Mouse (Mus musculus): ENCODE measurements around the gene Rex1bd. TPM values are rescaled to one million over a fixed set of nuclear protein-coding genes. Genes with fewer than 3 reads are reported as not detected.

Gene Rex1bd
- polyA plus RNA-seq, 1 experiment from 2014 or later: 134 TPM

- no peaks in the 10 kb centered on the region for H3K9me3 ChIP-seq
- peak overlapping the region; percentile 78 for H3K9ac ChIP-seq (replicated peaks)
- H3K4me2 ChIP-seq (replicated peaks): peak overlapping the region; percentile 77
- H3K27me3 ChIP-seq: no peaks in the 10 kb centered on the region
- peak overlapping the region; percentile 94 for H3K27ac ChIP-seq (replicated peaks)
- 11% methylated on average over 4 of the region's 4 CpGs for WGBS
- H3K4me3 ChIP-seq: peak overlapping the region; percentile 72
- ATAC-seq (ENCODE audit: low FRiP score, low read depth): no peak
- H3K36me3 ChIP-seq: peaks cover 20% of the 10 kb centered on the region
- peaks cover 32% of the 10 kb centered on the region for H3K4me1 ChIP-seq
Observed at GRCm38 (mm10) chr8:70540013-70540506, 33.5 kb upstream of the Rex1bd start.

- H3K9me3 ChIP-seq: no peaks in the 10 kb centered on the region
- WGBS: under 1% methylated on average over 56 of the region's 58 CpGs
- H3K9ac ChIP-seq (replicated peaks): peak within 1 kb of the TSS; percentile 78
- H3K4me2 ChIP-seq (replicated peaks): peak within 1 kb of the TSS; percentile 77
- H3K4me1 ChIP-seq: peaks cover 32% of the 10 kb centered on the region
- ATAC-seq (ENCODE audit: low FRiP score, low read depth): peak; percentile 84
- no peaks in the 10 kb centered on the region for H3K27me3 ChIP-seq
- H3K36me3 ChIP-seq: peaks cover 29% of the 10 kb centered on the region
- peak within 1 kb of the TSS; percentile 94 for H3K27ac ChIP-seq (replicated peaks)
- H3K4me3 ChIP-seq: peak within 1 kb of the TSS; percentile 72
Observed at GRCm38 (mm10) chr8:70539077-70539813, 32.7 kb upstream of the Rex1bd start, which contains the start of gene Ell. Gene Ell (plus strand): TSS chr8:70539457.

- under 1% methylated on average over 32 of the region's 32 CpGs for WGBS
- H3K4me1 ChIP-seq: peaks cover 32% of the 10 kb centered on the region
Observed at GRCm38 (mm10) chr8:70538633-70539076, 32.1 kb upstream of the Rex1bd start.

GRCm38 (mm10) chr8:70538024-70538579 lies 31.6 kb upstream of the Rex1bd start:
- peak overlapping the region; percentile 72 for H3K4me3 ChIP-seq
- H3K27ac ChIP-seq (replicated peaks): peak overlapping the region; percentile 63
- H3K9ac ChIP-seq (replicated peaks): peak overlapping the region; percentile 20; the same call in 1 of the 2 replicates
- H3K27me3 ChIP-seq: no peaks in the 10 kb centered on the region
- H3K4me1 ChIP-seq: peaks cover 32% of the 10 kb centered on the region
- H3K4me2 ChIP-seq (replicated peaks): peak overlapping the region; percentile 77
- H3K36me3 ChIP-seq: peaks cover 40% of the 10 kb centered on the region
- peak; percentile 25 for ATAC-seq (ENCODE audit: low FRiP score, low read depth)
- H3K9me3 ChIP-seq: no peaks in the 10 kb centered on the region
- WGBS: 16% methylated on average over 24 of the region's 24 CpGs

More at GRCm38 (mm10) chr8:70538633-70539076, 32.1 kb upstream of the Rex1bd start:
- Histone ChIP-seq H3K4me2 (replicated peaks) (peak overlapping the region; percentile 77), H3K27me3 (no peaks in the 10 kb centered on the region), H3K36me3 (peaks cover 35% of the 10 kb centered on the region), H3K9me3 (no peaks in the 10 kb centered on the region), H3K27ac (replicated peaks) (peak overlapping the region; percentile 94), H3K4me3 (peak overlapping the region; percentile 72), H3K9ac (replicated peaks) (peak overlapping the region; percentile 20; the same call in 1 of the 2 replicates)
- ATAC-seq (ENCODE audit: low FRiP score, low read depth): peak; percentile 74

GRCm38 (mm10) chr8:70535701-70536100 lies 29.1 kb upstream of the Rex1bd start:
- Histone ChIP-seq H3K27me3 (no peaks in the 10 kb centered on the region), H3K4me3 (no peak overlapping the region), H3K4me2 (replicated peaks) (no peak overlapping the region), H3K9ac (replicated peaks) (no peak overlapping the region), H3K27ac (replicated peaks) (no peak overlapping the region), H3K4me1 (peaks cover 16% of the 10 kb centered on the region), H3K9me3 (no peaks in the 10 kb centered on the region), H3K36me3 (peaks cover 64% of the 10 kb centered on the region)
- WGBS: 87% methylated on average over 2 of the region's 2 CpGs
- no peak for ATAC-seq (ENCODE audit: low FRiP score, low read depth)

- Histone ChIP-seq H3K9ac (replicated peaks) (no peak overlapping the region), H3K4me3 (no peak overlapping the region), H3K36me3 (peaks cover 67% of the 10 kb centered on the region), H3K27me3 (no peaks in the 10 kb centered on the region), H3K27ac (replicated peaks) (no peak overlapping the region), H3K4me1 (peaks cover 11% of the 10 kb centered on the region), H3K4me2 (replicated peaks) (no peak overlapping the region), H3K9me3 (no peaks in the 10 kb centered on the region)
- WGBS: 99% methylated on average over 3 of the region's 3 CpGs
- ATAC-seq (ENCODE audit: low FRiP score, low read depth): no peak
Observed at GRCm38 (mm10) chr8:70535221-70535620, 28.7 kb upstream of the Rex1bd start.

- 95% methylated on average over 12 of the region's 12 CpGs for WGBS
- Histone ChIP-seq H3K9me3 (no peaks in the 10 kb centered on the region), H3K27me3 (no peaks in the 10 kb centered on the region), H3K4me2 (replicated peaks) (no peak overlapping the region), H3K27ac (replicated peaks) (no peak overlapping the region), H3K4me3 (no peak overlapping the region), H3K9ac (replicated peaks) (no peak overlapping the region), H3K4me1 (peaks cover 11% of the 10 kb centered on the region), H3K36me3 (peaks cover 76% of the 10 kb centered on the region)
- ATAC-seq (ENCODE audit: low FRiP score, low read depth): no peak
Observed at GRCm38 (mm10) chr8:70534281-70534680, 27.7 kb upstream of the Rex1bd start.

- peaks cover 59% of the 10 kb centered on the region for H3K36me3 ChIP-seq
- no peak overlapping the region for H3K4me2 ChIP-seq (replicated peaks)
- no peak overlapping the region for H3K9ac ChIP-seq (replicated peaks)
- no peak overlapping the region for H3K4me3 ChIP-seq
- no peak overlapping the region for H3K27ac ChIP-seq (replicated peaks)
- H3K9me3 ChIP-seq: no peaks in the 10 kb centered on the region
- H3K4me1 ChIP-seq: peaks cover 23% of the 10 kb centered on the region
- WGBS: 88% methylated on average over 2 of the region's 2 CpGs
- H3K27me3 ChIP-seq: no peaks in the 10 kb centered on the region
- ATAC-seq (ENCODE audit: low FRiP score, low read depth): no peak
Observed at GRCm38 (mm10) chr8:70530314-70530713, 23.8 kb upstream of the Rex1bd start.

GRCm38 (mm10) chr8:70529741-70530161 lies 23.2 kb upstream of the Rex1bd start:
- no peaks in the 10 kb centered on the region for H3K9me3 ChIP-seq
- peaks cover 23% of the 10 kb centered on the region for H3K4me1 ChIP-seq
- 90% methylated on average over 3 of the region's 3 CpGs for WGBS
- no peak overlapping the region for H3K9ac ChIP-seq (replicated peaks)
- no peak for ATAC-seq (ENCODE audit: low FRiP score, low read depth)
- H3K27me3 ChIP-seq: no peaks in the 10 kb centered on the region
- no peak overlapping the region for H3K4me2 ChIP-seq (replicated peaks)
- no peak overlapping the region for H3K27ac ChIP-seq (replicated peaks)
- H3K4me3 ChIP-seq: no peak overlapping the region
- H3K36me3 ChIP-seq: peaks cover 53% of the 10 kb centered on the region

- H3K9ac ChIP-seq (replicated peaks): no peak overlapping the region
- no peaks in the 10 kb centered on the region for H3K27me3 ChIP-seq
- H3K36me3 ChIP-seq: peaks cover 49% of the 10 kb centered on the region
- H3K4me2 ChIP-seq (replicated peaks): no peak overlapping the region
- H3K4me1 ChIP-seq: peaks cover 23% of the 10 kb centered on the region
- H3K4me3 ChIP-seq: no peak overlapping the region
- no peak for ATAC-seq (ENCODE audit: low FRiP score, low read depth)
- no peak overlapping the region for H3K27ac ChIP-seq (replicated peaks)
- H3K9me3 ChIP-seq: no peaks in the 10 kb centered on the region
- WGBS: 88% methylated on average over 5 of the region's 5 CpGs
Observed at GRCm38 (mm10) chr8:70529299-70529698, 22.7 kb upstream of the Rex1bd start.

GRCm38 (mm10) chr8:70528182-70528797 lies 21.7 kb upstream of the Rex1bd start:
- H3K4me1 ChIP-seq: peaks cover 26% of the 10 kb centered on the region
- H3K27me3 ChIP-seq: no peaks in the 10 kb centered on the region
- peaks cover 39% of the 10 kb centered on the region for H3K36me3 ChIP-seq
- peak overlapping the region; percentile 93 for H3K9ac ChIP-seq (replicated peaks)
- 38% methylated on average over 13 of the region's 13 CpGs for WGBS
- H3K4me3 ChIP-seq: peak overlapping the region; percentile 84
- peak overlapping the region; percentile 65 for H3K4me2 ChIP-seq (replicated peaks)
- H3K9me3 ChIP-seq: no peaks in the 10 kb centered on the region
- peak overlapping the region; percentile 91 for H3K27ac ChIP-seq (replicated peaks)
- ATAC-seq (ENCODE audit: low FRiP score, low read depth): no peak

All from midbrain, embryonic 12.5 days (tissue).